Mouse (Mus musculus) intestine, embryonic 16.5 days (tissue): ENCODE measurements around the gene Vmn2r77. TPM values are rescaled to one million over a fixed set of nuclear protein-coding genes. Genes with fewer than 3 reads are reported as not detected.
"Not testable (repeated sequence)": the region's sequence is repeated elsewhere in the genome, so short reads cannot be mapped to it uniquely, and the experiment has no call there.

Experiments used
- ATAC-seq: fragments of 200-750 bp; cut with Nextera tagmentation; 2 replicates; pipeline ENCODE4 v1.8.0; 2017; ENCODE audit warnings: moderate TSS enrichment, moderate library complexity
- H3K27ac ChIP-seq: fragments of 300-500 bp; sonication (generic); 2 replicates; pipeline ENCODE4 v1.5.1; 2014; ENCODE audit warnings: mild to moderate bottlenecking, low read length
- H3K27me3 ChIP-seq: fragments of 300-500 bp; sonication (generic); replicated peaks from 2 replicates; pipeline ENCODE4 v1.6.1; 2014; ENCODE audit warnings: low read length, control low read depth, mixed read lengths; ENCODE audit not compliant: control insufficient read depth, insufficient read depth
- H3K36me3 ChIP-seq: fragments of 300-500 bp; sonication (generic); 2 replicates; pipeline ENCODE4 v1.6.1; 2014; ENCODE audit warnings: low read length, control low read depth; ENCODE audit not compliant: control insufficient read depth, insufficient read depth
- H3K4me1 ChIP-seq: fragments of 300-500 bp; sonication (generic); 2 replicates; pipeline ENCODE4 v1.6.1; 2014; ENCODE audit warnings: low read length, control low read depth, mixed read lengths; ENCODE audit not compliant: control insufficient read depth, insufficient read depth
- H3K4me2 ChIP-seq: fragments of 300-500 bp; sonication (generic); 2 replicates; pipeline ENCODE4 v1.6.1; 2014; ENCODE audit warnings: low read depth, low read length, control low read depth
- H3K4me3 ChIP-seq: fragments of 300-500 bp; sonication (generic); 2 replicates; pipeline ENCODE4 v1.5.1; 2014; ENCODE audit warnings: mild to moderate bottlenecking, low read length
- H3K9ac ChIP-seq: fragments of 300-500 bp; sonication (generic); 2 replicates; pipeline ENCODE4 v1.6.1; 2014; ENCODE audit warnings: low read depth, low read length
- H3K9me3 ChIP-seq: fragments of 300-500 bp; sonication (generic); 2 replicates; pipeline ENCODE4 v1.6.1; 2016; ENCODE audit warnings: low read length, control low read depth; ENCODE audit not compliant: control insufficient read depth
- WGBS: fragments of 180-500 bp; shearing (Covaris S2); extraction: QIAGEN DNeasy Blood & Tissue Kit; methylation state at CpG from one replicate; pipeline ENCODE4 v1.1.7; 2014; 5-methylcytosine and 5-hydroxymethylcytosine counted together
- polyA plus RNA-seq: library from polyadenylated mRNA; unstranded; fragments of >200 nt; fragmentation: Nextera tagmentation; extraction: Ambion mirVana; gene quantifications from 2 replicates; pipeline ENCODE4 v1.2.1, GENCODE M21; 2015

The Vmn2r77 gene
- not detected in 2 replicates for polyA plus RNA-seq

DNA sequence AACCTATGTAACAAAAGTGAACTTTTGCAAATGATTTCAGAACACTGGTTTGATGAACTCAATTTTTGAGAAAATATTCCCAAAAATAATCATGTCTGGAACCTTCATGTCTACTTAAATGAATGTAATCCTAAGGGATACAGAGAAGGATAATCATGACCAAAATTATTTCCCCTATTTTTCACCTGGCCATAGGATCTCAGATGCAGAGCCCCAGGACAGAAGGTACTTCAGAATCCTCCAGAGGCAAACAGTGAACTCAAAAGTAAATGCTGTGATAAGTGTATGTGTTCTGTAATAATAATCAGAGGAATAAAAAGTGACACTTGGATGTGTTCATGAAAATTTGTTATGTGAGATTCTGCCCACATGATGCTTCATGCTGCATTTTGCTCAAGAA lies at the start of gene Vmn2r77:
Gene Vmn2r77 (plus strand): TSS at position 301 of the 400 bp plus-strand sequence.
- no peaks in the 10 kb centered on the region for H3K36me3 ChIP-seq
- no peak within 1 kb of the TSS for H3K4me3 ChIP-seq
- H3K9me3 ChIP-seq: no peaks in the 10 kb centered on the region
- no peak within 1 kb of the TSS for H3K4me2 ChIP-seq
- H3K4me1 ChIP-seq: no peaks in the 10 kb centered on the region
- no peak for ATAC-seq
- no peaks in the 10 kb centered on the region for H3K27me3 ChIP-seq
- H3K9ac ChIP-seq: no peak within 1 kb of the TSS
- no peak within 1 kb of the TSS for H3K27ac ChIP-seq

DNA sequence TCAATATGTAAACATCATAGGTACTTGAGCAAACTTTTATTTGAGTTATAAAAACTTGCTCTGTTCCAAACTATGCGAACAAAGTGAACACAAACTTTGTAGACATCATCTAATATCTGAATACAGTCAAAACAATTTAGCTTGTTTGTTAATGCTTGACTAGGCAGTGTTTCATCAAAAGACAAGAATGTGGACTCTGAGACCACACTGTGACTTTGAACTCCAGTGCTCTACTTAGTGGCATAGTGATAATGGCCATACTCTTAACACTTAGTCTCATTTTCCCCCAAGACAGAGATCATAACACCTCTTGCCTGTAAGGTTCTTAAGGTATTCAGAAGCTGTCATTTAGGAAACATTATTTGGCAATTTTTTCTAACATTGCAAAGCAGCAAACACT lies 34.1 kb upstream of the Vmn2r77 start:
- WGBS: 79% methylated on average over 1 of the region's 1 CpGs
- no peak overlapping the region for H3K4me2 ChIP-seq
- H3K27me3 ChIP-seq: no peaks in the 10 kb centered on the region
- H3K36me3 ChIP-seq: no peaks in the 10 kb centered on the region
- H3K9ac ChIP-seq: no peak overlapping the region
- no peaks in the 10 kb centered on the region for H3K4me1 ChIP-seq
- no peak overlapping the region for H3K4me3 ChIP-seq
- no peaks in the 10 kb centered on the region for H3K9me3 ChIP-seq
- ATAC-seq: no peak
- no peak overlapping the region for H3K27ac ChIP-seq

DNA sequence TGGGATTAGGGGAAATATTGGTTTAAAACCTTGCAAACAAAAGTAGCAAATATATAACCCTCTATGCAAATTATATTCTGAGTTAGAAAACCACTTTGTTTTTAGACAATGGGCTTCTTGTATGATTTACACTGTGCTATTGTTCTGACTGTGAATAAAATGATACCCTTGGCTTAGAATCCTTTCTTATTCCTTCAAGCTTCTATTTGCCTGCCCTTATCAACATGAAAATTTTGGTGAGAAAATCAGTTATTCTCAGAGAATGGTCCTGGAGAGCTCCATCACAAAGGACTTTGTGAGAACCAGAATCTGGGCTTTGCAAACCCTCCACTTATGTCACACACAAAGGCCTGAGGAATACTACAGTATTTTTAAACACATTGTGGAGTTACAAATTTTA lies 30.2 kb upstream of the Vmn2r77 start:
- H3K9ac ChIP-seq: no peak overlapping the region
- no peaks in the 10 kb centered on the region for H3K4me1 ChIP-seq
- H3K27ac ChIP-seq: no peak overlapping the region
- no peak overlapping the region for H3K4me3 ChIP-seq
- no peak for ATAC-seq
- no peak overlapping the region for H3K4me2 ChIP-seq
- H3K27me3 ChIP-seq: no peaks in the 10 kb centered on the region
- no peaks in the 10 kb centered on the region for H3K9me3 ChIP-seq
- H3K36me3 ChIP-seq: no peaks in the 10 kb centered on the region

DNA sequence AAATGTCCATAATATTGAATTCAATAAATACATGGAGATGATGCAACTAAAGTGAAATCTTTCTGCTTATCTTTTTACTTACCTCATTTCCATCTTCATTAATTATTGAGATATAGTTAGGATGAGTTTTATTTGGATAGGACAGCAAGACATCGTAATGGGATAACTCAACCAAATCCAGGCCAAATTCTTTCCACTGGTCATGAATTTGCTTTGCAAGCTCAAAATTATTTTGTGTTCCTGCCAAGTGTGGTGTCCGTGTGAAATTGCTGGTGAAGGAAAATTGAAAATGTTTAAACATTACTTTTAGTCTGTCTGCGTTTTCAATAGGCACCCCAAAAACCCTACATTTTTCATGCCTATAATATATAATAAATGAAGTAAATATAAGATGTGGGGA lies 23.2 kb upstream of the Vmn2r77 start:
- Histone ChIP-seq H3K9ac (no peak overlapping the region), H3K36me3 (no peaks in the 10 kb centered on the region), H3K27ac (no peak overlapping the region), H3K27me3 (no peaks in the 10 kb centered on the region), H3K9me3 (no peaks in the 10 kb centered on the region), H3K4me2 (no peak overlapping the region), H3K4me1 (no peaks in the 10 kb centered on the region), H3K4me3 (no peak overlapping the region)
- 85% methylated on average over 3 of the region's 3 CpGs for WGBS
- ATAC-seq: no peak

DNA sequence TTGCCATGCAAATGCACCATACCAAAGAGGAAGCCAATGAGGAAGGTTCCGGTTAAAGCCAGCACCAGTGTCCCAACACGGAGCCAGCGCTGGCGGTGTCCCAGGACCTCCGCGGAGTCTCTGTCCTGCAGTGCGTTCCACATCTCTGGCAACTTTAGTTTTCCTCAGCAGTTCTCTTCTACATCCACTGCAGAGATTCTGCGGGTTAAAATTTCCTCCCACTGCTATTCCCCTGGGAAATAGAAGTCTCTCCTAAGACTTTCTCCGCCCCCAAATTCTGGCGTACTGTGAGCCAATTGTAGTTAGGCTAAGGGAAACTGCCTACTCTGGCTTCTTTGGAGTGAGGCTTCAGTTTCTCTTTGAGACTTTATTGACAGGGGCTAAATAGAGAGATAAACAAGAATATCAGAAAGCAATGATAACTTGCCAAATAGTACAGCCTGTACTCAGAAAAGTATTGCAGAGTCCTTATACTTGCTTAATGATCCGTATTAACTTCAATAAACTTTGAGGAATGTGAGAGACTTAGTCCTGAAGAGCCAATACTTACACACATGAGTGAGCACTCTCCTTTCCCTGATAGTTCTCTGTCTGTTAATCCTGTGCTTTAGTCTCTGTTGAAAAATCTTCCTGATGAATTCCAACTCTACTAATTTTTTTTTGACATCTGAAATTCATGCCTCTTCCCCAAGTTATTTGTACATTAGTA lies 19.1 kb upstream of the Vmn2r77 start, which contains the start of gene Folh1:
Gene Folh1 (minus strand): TSS at position 327 of the 709 bp plus-strand sequence.
- no peak within 1 kb of the TSS for H3K4me2 ChIP-seq
- no peak within 1 kb of the TSS for H3K9ac ChIP-seq
- no peak within 1 kb of the TSS for H3K4me3 ChIP-seq
- no peaks in the 10 kb centered on the region for H3K4me1 ChIP-seq
- no peak for ATAC-seq
- 8% methylated on average over 11 of the region's 11 CpGs for WGBS
- no peaks in the 10 kb centered on the region for H3K9me3 ChIP-seq
- no peaks in the 10 kb centered on the region for H3K27me3 ChIP-seq
- H3K36me3 ChIP-seq: no peaks in the 10 kb centered on the region
- H3K27ac ChIP-seq: no peak within 1 kb of the TSS

DNA sequence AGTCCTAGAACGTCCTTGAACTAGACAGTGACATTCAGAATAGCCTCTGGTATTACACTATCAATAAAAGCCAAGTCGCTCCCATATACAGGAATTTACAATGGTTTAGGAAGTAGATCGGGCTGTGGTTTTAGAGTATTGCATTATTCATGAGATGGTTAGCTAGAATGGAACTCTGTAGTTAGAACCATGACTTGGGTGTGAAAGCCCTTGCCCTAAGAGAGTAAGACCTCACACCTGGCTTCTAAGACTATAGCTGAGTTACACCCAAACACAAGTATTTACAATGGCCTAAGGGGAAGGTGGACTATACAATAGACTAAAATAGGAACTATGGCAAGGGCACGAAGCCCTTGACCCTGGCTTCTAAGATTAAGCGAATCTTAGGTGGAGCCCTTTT lies 20.4 kb downstream of the Vmn2r77 start:
- not testable (repeated sequence) for H3K4me3 ChIP-seq, H3K4me1 ChIP-seq
- 92% methylated on average over 4 of the region's 5 CpGs for WGBS

DNA sequence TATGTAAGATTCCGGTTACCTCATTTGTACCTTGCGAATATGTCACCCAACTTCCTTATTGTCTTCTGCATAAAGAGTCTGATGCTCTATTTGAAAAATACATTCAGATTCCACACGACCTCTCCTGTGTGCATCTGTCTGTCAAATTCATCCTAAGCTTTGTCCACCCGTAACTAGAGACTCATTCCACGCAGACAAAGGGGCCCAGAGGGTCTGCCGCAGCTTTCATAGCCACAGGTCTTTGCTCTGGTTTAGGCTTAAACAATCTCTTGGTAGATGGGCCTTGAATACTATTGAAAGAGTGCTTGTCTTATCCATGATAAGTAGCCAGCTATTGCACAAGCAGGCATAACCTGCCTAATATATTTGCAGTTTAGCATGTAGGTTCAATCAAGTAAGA lies 20.9 kb downstream of the Vmn2r77 start:
- ATAC-seq, H3K27me3 ChIP-seq, H3K4me2 ChIP-seq, H3K9ac ChIP-seq, H3K4me1 ChIP-seq, H3K9me3 ChIP-seq, H3K36me3 ChIP-seq, H3K4me3 ChIP-seq, H3K27ac ChIP-seq: not testable (repeated sequence)
- 86% methylated on average over 6 of the region's 6 CpGs for WGBS

More for the DNA sequence above, 20.4 kb downstream of the Vmn2r77 start:
- not testable (repeated sequence) for H3K9me3 ChIP-seq, H3K4me2 ChIP-seq, H3K27me3 ChIP-seq, H3K27ac ChIP-seq, ATAC-seq, H3K9ac ChIP-seq, H3K36me3 ChIP-seq

DNA sequence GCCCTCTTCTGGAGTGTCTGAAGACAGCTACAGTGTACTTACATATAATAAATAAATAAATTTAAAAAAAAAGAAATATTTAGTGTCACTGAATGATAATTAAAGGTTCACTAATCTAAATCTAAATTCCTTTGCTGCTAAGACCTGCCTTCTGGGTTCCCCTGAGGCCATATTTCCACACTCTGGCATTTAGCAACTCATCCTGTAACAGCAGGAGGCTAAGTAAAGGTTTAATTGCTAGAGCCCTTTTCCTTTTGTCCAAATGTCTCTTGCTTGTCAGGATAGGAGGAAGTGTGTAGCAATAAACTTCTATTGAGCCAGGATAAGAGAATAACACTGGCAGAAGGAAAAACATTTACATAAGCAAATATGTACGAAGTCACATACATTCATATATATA lies 21.6 kb downstream of the Vmn2r77 start:
- Histone ChIP-seq H3K9me3 (no peaks in the 10 kb centered on the region), H3K27ac (no peak overlapping the region), H3K4me3 (no peak overlapping the region), H3K9ac (no peak overlapping the region), H3K36me3 (no peaks in the 10 kb centered on the region), H3K4me2 (no peak overlapping the region), H3K27me3 (no peaks in the 10 kb centered on the region), H3K4me1 (no peaks in the 10 kb centered on the region)
- 67% methylated on average over 1 of the region's 1 CpGs for WGBS
- no peak for ATAC-seq
